Mouse (Mus musculus): ENCODE data around the gene Atp13a2.

Atp13a2 gene

DNA sequence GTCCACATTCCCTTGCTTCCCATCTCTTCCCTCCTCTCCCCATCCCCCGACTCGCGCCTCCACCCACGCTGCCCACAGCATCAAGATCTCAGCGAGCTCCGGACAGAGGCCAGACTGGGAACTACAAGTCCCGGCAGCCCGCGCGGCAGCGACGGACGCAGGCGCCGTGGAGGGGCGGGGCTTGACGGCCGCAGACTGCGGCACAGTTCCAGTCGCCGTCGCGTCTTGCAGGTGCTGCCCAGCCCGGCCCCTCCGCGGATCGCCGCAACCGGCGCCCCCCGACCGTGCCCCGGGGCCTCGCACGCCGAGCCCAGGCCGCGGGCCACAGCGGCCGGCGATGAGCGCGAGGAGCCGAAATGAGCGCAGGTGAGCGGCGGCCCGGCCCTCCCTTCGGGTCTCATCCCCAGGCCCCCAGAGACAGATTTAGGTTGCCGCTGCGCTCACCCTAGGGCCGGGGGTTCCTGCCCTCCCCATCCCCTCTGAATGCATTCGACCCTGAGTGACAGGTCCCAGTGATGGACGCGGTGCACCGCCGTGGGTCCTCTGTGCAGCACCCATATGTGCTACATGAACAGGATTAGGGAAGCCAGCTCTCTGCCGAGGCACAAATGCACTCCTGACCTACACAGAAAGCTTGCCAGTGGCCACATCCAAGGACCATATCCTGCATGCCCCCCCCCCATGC, at the start of gene Atp13a2:
Gene Atp13a2 (plus strand): TSS at position 163 of the 685 bp plus-strand sequence.
- peak; percentile 91 for DNase-seq (ENCODE audit: low spot score)

DNA sequence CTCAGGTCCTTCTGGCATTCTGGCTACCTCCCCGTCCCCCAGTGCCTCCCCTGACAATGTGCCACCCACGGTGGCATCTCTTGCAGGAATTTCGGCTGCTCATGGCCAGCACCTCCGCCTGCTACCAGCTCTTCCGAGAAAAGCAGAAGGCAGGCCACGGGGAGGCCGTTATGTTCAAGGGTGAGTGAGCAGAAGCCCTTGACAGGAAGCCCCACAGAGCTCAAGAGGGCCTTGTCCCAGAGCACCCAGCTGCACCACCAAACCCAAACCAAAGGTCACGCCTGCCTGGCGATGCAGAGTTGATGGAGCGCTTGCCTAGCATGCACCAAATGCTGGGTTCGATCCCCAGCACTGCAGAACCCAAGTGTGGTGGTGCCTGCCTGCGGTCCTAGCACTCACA, 42.3 kb upstream of the Atp13a2 start:
- no peak for DNase-seq (ENCODE audit: low spot score)

DNA sequence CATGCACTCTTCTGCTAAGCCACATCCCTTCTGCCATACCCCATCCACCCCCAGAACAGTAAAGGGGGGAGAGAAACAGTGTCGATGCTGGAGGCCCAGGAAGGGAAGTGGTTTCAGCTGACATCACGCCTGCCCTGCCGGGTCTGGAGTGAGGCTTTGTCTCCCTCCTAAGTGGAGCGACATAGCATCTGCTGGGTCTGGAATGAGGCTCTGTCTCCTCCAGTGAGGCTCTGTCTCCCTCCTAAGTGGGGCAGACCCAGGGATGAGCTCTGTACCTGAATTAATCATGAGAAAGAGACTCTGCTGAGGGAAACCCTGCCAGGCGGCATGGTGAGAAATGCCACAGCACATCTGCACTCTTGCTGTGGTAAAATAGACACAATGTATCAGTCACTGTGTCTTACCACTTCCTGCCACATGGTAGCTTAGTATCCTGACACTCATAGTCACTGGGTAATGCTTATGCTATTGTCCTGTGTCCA, 41.7 kb upstream of the Atp13a2 start:
- DNase-seq (ENCODE audit: low spot score): no peak

DNA sequence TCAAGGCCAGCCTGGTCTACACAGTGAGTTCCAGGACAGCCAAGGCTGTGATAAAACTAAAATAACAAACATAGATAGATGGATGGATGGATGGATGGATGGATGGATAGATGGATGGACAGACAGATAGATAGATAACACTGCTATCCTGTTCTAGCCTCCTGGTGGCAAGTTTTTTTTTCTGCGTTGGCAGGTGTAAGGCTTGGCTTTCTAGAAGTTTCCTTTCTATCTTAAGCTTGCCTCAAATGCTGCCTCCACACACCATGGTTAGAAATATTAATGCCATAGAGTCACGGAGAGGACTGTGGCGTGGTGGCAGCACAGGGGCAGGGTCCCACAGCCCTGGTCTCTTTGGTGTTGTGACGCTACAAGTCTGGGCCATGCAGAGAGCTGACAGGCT, 41.1 kb upstream of the Atp13a2 start:
- no peak for DNase-seq (ENCODE audit: low spot score)

DNA sequence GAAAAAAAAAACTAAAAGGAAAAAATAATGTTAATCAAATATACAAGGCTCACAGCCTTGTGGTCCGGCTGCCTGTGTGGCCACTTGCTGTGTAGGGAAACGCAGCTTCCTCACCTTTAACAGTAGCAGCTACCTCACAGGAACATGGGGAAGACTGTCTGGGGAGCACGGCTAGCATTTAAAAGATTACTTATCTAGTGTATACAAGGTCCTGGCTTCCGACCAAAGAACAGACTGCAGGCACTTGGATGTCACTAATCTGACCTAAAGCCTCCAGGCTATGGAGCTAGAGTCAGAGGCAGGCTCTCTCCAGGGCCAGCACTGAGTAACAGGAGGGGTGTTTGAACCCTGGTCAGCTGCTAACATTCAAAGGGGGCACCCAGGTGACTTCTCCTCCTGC, 40.6 kb upstream of the Atp13a2 start:
- DNase-seq (ENCODE audit: low spot score): no peak

DNA sequence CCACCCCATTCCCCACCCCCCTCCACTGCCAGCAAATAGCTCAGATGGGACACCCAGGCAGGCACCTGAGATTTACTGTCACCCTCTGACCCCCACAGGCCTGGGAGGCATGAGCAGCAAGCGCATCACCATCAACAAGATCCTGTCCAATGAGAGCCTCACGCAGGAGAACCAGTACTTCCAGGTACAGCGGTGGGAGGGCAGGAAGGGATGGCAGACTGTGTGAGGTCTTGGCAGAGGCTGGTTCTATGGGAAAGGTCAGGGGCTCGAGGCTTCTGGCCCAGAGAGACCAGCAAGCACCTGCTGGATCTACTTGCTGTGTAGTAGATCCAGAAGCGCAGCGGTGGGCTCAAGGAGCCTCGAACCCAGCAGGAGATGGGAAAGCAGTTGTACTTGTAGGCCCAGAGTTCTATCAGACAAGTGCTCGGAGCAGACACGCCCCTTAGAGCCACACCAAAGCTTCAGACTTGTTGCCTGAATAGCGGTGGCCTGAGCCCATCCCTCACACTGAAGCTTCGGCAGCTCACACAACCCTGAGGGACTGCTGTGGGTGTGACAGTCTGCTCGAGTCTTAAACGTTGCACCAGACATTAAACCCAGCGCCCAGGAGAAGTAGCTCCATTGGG, 40.0 kb upstream of the Atp13a2 start:
- DNase-seq (ENCODE audit: low spot score): no peak

DNA sequence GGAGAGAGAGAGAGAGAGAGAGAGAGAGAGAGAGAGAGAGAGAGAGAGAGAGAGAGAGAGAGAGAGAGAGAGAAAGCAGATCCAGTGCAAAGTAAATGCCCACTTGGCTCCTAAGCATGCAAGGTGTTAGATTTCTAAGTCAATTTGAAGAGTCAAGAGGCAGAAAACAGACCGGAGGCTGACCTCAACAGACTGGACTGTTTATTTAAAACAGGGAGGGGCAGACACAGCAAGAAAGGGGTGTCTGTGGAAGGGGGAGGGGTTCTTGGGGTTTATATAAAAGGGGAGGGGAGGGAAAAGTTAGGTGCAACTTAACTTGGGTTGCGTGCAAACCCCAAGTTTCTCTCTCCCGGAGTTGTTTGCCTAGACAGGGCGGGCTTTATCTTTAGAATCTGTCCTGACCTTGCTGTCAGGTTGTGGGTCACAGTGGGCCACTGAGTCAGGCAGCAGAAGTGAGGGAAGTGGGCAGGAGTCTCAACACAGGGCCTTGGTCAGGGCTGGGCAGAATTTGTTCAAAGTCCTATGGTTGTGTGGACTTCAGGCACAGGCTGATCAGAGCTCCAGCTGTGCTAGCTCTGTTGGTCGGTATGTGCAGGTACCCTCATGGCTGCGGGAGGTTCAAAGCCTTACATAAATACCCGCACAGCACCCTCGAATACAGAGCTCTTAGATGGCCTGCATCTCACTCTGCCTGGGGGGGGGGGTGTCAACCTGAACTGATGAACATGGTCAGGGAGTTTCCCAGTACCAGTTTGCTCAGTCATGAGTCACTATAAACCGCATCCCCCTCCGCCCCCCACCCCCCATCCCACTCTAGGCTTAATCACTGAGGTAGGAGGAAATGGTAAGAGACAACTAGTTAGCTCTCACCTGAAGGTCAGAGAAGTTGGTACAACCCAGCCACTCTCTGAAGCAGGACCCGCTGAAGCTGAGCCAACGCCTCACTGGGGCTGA, 38.9 kb upstream of the Atp13a2 start:
- no peak for DNase-seq (ENCODE audit: low spot score)

DNA sequence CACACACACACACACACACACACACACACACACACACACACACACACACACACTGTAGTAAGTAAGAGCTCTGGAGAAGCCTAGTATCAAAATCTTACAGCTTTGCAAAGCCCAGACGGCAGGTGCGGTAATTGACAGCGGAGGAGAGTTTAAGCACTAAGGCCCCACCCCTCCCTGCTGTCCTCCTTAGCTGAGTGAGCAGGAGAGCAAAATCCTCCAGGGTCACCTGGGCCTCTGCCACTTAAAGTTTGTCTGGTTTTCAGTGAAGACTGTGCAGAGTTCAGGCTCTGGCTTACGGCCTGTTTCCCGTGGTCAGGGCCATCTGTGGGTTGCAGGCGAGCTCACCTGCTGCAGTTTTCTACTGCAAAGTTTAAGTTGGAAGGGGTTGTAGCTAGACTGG, 38.2 kb upstream of the Atp13a2 start:
- no peak for DNase-seq (ENCODE audit: low spot score)

DNA sequence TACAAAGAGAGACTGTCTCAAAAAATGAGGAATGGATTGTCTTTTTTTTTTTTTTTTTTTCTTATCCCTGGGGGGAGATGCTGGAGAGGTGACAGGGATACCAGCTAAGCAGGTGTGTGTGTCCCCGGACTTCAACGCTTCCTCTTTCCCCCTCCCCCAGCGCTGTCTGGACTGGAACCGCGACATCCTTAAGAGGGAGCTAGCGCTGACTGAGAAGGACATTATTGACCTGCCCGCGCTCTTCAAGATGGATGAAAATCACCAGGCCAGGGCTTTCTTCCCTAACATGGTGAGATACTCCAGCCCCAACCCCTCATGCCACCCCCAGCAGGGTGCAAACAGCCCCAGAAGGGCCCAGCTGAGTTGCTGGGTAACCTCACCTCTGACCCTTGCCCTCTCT, 37.6 kb upstream of the Atp13a2 start:
- DNase-seq (ENCODE audit: low spot score): no peak

DNA sequence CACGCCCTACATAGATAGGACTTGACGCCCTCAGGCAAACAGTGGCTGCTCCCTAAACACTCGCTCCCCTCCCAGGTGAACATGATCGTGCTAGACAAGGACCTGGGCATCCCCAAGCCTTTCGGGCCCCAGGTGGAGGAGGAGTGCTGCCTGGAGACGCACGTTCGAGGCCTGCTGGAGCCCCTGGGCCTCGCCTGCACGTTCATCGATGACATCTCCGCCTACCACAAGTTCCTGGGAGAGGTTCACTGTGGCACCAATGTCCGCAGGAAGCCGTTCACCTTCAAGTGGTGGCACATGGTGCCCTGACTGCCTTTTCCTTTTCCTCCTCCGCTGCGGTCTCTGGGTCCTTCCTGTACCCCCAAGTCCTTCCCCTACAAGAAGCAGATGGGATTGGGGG, 37.1 kb upstream of the Atp13a2 start:
- DNase-seq (ENCODE audit: low spot score): no peak

DNA sequence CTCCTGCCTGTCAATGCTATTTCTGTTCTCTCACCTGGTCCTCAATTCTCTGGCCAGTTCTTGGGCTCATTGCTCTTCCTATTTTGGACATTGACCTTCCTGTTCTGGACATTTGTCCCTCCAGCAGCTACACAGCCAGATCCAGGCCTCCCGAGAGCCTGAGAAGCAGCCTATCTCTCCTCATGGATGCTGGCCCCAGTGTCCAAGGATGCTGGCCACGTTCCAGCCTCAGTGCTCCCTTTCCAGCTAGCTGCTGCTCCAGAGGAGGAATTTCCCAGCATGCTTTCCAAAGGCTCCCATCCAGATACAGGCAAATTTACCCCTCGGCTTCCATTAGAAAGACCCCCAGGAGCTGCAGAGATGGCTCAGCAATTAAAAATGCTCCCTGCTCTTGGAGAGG, 36.1 kb upstream of the Atp13a2 start:
- DNase-seq (ENCODE audit: low spot score): no peak

DNA sequence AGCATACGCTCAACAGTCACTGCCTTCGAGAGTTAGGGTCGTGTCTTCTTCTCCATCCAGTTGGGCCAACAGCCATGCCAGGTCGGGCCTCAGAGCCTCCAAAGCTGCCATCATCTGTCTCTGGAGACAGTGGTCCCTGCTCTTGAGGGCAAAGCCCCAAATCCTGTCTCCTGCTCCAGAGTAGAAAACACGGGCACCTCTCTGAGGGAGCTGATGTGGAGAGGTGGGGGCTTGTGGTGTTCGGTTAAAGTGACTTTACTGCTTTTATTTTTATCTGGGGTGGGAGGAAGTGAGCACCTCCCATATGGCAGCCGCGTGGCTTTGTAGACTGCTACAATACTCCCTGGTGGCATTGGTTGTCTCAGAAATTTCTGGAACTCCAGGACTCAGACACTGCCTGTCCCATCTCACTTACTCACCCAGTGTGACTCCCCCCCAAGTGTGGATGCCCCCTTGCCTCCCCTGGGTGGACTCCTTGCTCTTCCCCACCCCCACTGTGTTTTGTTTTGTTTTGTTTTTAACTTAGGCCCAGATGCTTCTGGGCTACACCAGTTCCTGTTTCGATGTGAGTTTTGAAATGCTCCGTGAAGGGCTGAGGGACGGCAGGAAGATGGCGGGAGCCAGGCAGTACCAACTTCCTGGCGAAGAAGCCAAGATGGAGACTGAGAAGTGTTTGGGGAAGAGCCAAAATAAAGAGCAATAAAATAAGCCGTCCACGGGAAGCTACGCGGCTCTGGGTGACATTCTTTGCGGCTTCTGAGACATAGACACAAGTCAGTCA, 34.6 kb upstream of the Atp13a2 start:
- no peak for DNase-seq (ENCODE audit: low spot score)

DNA sequence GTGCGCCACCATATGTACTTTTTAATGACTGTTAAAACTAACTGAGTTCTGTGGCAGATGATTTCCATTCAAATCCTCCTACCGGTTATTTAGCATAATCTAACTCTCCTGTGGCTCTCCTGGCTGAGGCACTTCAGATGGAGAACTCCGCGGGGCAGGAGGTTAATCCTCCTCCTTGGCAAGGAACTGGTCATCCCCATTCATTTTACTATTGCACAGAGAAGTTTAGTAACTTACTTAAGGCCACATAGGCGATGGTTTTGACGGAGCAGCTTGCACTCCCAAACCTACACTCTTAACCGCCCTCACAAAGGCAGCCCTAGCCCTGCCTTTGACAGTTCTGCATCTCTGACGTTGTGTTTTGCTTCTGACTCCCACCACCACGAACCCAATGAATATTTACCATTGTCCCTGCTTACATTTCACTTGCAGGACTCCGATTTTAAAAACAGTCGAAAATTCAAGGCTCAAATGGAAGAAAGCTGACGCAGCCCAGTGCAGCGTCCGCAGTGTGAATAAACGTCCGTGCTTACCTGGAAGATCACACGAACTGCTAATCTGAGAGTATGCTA, 29.5 kb upstream of the Atp13a2 start:
- DNase-seq (ENCODE audit: low spot score): peak; percentile 23

DNA sequence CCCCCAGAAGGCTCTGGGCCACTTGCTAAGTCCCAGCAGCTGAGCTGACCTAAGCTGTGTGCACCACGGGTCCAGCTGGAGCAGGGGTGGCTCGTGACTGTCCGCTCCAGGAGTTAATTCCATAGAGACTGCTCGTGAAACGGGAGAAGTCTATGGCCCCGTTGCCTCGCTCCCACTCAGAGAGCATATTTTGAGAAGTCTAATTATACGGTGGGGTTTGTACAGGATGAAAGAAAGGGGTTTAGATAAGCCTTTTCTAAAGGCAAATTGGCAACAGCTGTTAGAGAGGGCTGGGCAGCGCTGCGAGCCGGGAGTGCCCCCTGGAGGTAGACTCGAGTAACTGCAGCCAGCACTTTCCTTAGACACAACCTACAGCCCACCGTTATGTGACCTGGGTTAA, 28.9 kb upstream of the Atp13a2 start:
- peak; percentile 90 for DNase-seq (ENCODE audit: low spot score)

DNA sequence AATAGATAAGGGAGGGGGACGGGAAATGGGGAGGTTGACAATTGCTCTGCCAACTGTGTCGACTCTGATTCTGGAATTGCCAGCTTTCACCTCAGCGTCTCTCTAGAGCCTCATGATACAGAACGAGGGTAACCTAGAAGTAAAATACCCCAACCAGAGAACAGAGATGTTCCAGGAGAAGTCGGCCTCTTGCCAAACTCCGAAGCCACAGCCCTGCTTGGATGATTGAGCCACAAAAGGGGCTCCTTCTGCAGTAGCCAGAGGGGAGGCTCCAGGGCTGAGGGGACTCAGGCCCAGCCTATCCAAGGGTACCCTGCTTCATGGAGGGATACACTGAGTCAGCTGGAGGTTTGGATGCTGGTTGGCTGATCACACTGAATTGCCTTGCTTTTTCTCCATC, 28.4 kb upstream of the Atp13a2 start:
- DNase-seq (ENCODE audit: low spot score): no peak

DNA sequence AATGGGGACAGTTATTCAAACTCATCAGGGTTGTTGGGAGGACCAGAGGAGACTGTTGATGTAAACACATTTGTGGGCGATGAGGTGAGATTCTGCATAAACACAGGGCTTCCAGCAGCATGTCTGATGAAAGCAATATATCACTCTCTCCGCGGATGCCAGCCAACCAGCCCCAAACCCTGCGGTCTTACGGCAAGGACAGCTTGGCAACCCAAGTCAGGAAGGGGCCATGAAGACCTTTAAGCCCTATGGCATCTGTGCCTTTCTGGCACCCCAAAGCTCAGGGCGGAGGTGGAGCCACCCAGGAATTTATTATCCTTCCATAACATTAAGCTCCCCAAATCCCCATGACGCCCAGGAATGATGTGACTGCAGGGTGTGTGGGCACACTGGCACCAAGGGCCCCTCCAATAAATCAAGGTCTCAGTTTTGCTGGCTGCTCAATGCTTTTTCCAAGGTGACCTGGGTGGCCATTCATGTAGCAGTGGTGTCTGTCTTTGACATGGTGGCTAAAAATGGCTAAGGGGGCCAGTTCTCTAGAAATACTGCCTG, 27.5 kb upstream of the Atp13a2 start:
- DNase-seq (ENCODE audit: low spot score): no peak

DNA sequence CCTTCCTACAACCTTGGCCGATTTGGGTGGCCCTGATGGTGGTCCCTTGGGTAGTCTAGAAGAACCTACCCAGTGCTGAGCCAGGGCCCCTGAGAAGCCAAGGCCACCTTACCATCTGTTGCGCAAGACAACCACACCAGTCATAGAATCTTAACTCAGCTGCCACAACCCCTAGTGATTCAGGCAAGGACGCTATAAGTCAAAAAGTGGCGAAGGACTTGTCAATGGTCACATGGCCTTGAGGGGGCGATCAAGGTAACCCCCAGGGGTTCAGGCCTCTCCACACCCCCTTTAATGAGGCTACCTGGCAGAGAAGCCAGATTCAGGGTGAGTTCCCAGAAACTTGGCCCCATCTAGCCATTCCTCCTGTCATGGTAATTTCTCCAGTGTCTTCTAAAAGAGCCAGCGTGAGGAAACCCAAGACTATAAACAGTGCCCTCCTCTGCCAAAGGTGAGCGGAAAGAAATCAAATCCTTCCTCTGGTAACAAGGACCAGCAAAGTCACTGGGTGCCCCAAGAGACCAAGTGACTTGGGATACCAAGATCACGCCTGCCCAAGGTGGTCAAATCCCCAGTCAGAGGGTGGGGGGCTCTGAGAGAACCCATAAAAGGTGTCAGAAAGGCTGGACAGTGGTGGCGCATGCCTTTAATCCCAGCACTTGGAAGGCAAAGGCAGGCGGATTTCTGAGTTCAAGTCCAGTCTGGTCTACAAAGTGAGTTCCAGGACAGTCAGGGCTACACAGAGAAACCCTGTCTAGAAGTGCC, 26.8 kb upstream of the Atp13a2 start:
- DNase-seq (ENCODE audit: low spot score): no peak

DNA sequence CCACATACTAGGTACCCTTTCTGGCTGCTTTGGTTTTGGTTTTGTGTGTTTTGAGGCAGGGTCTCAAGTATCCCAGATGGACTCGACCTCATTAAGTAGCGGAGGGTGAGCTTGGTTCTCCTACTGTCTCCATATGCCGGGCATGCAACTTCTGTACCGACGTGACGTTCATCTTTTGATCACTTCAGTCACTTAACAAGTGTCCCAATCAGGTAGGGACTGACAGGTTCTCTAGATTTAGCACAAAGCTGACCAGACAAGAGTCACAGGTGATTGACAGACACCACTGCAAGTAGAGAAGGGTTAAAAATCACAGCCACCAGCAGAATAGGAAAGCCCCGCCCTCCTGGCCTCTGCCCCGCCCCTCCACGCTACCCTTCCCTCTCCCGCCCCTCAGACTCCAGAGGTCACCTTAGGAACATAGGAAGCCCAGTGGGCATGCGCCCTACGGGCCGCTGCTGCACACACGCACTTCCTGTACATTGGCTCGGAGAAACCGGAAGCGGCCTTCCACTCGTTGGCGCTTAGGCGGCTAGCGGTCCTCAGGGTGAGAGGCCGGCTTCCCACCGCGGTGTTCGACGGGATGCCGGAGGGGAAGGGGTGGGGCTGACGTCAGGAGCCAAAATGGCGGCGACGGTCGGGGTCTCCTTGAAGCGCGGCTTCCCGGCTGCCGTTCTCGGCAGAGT, 25.7 kb upstream of the Atp13a2 start, which contains the start of gene Sdhb:
Gene Sdhb (plus strand): TSS at position 423 of the 686 bp plus-strand sequence.
- DNase-seq (ENCODE audit: low spot score): peak; percentile 99

DNA sequence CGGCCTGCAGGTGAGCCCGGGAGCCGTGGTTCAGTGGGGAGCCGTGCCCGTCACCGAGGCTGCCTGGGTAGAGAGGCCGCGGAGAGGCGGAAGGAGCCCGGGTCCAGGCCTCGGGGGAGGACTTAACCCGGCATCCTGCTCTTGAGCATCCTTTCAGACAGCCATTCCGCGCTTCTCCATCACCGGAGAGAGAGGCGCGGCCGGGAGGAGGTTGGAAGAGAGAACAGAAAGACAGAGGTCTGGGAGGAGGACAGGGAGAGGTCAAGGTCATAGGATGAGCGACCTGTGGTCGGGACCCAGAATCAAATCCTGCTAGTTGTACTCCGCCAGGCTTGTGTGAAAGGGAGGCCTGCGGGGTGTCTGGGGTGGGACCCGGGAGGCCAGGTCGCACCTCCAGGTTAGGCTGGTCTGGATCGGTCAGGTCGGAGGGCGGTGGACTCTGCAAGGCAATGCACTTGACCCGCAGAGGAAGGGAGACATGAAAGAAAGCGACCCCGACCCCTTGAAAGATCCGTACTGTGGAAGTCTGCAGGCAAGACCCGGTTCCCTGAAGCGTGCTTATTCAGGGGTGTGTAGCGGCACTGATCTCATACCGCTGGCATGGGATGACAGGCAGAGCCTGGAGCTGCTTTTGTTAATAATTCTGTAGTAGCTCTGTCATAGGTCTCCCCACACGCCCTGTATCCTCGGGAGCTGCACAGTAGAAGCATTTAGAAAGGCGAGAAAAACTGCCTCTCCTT, 25.0 kb upstream of the Atp13a2 start:
- no peak for DNase-seq (ENCODE audit: low spot score)

All from embryo, embryonic 10.5 days (tissue).